Mouse (Mus musculus) kidney, adult 9 months (tissue): ENCODE results near the gene Gatc.
"Not testable (repeated sequence)": the region's sequence is repeated elsewhere in the genome, so short reads cannot be mapped to it uniquely, and the experiment has no call there.

Source experiments
- DNase-seq: peaks from one replicate; pipeline ENCODE4 v3.0.0; 2022

The Gatc gene

DNA sequence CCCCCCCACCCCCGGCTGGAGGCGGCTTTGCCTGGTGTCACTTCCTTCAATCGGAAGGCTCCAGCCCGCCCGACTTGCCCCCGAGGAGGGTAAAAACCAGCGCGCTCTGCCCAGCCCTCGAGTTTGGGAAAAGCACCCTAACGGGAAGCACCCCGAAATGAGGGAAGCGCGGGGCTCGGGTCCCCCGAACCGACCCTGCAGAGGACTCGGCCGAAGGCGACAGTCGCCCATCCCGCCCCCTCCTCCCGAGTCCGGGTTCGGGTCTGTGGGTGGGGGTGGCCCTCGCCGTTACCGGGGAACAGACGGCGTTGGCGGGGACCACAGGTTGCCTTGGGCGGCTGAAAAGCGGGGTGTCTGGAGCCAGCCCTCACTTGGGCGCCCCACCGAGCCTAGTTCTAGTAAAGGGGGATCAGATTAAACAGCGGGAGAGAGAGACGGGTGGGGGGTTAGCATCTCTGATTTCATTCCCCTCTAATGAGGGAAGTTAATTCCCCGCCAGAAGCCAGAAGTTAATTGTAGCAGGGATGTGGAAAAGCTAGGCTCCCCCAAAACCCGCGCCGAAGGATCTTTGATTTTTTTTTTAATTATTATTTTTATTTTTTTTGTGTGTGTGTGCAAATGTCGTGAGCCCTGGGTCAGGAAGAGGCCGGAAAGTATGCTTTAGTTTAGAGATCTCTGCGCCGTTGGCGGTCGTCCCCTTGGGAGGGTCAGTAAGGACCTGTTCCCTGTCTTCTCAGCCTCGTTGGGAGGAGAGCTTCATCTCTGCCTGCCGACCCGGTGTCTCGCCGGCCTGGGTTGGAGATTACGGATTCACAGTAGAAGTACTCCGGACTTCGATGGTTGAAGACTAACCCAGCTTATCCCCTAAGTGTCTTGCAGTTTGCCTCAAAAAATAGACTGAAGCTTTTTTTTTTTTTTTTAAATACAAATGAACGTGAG is 13.1 kb downstream of the Gatc start:
- no peak for DNase-seq

GRCm38 (mm10) chr5:115326875-115327609 is 13.9 kb downstream of the Gatc start, which contains the start of gene Srsf9:
Gene Srsf9, plus strand, starts transcription at chr5:115327177.
- DNase-seq = peak; percentile 96

DNA sequence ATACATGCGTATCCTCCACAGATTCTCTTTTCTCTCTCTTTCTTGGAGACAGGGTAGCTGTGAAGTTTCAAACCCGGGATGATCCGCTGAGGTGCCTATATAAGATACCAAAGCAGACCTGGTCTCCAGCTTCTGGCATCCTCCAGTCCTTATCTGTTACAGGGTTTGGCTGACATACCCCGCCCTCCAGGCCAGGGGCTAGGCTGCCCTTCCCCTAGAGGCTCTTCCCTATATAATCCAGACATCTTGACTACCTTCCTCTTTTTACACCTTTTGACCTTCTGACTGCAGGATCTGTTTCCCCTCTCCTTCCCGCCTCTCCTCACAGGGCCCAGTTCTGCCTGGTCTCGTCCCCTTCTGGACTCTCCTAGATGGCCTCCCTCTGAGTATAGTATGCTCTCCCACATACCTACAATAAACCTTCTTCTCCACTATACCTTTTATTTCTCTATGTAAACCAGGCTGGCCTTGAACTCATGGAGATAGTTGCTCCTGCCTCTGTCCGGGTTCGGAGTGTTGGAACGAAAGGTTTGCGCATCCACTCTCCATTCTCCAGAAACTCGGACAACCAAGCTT is 14.6 kb downstream of the Gatc start:
- no peak for DNase-seq

DNA sequence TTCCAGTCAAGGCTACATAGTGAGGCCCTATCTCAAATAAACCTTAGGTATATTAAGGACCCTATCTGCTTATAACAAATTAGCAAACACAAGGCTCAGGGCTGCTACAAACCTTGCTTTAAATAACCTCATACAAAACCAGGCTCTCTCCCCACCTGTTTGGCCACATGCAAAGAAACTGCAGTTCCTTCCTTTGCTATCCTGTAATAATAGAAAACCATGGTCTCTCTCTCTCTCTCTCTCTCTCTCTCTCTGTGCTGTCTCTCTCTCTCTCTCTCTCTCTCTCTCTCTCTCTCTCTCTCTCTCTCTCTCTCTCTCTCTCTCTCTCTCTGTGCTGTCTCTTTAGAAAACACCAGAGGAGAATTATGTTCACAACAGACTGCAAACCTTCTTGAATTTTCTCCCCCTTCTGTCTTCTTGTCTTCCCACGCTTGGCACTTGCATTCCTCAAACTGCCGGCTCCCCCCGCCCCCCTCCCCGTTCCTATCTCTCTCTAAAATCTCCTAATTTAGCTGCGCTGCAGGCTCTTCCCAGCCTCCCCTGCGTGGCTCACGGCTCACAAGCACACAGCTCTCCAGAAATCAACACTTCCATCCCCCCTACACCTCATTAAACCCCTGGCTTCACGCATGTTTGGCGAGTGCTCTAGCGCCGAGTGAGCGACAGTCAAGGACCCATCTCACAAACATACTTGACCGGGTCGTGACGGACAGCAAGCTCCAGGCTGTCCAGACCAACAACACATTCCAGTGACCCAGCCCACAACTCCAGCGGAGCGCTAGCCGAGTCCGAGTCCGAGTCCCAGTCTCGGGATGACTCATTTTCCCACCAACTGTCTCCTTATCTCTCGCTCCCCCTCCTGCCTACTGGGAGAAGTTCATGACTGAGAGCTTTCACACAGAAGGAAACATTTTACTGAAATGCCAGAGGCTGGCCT is 21.7 kb downstream of the Gatc start:
- peak; percentile 67 for DNase-seq

GRCm38 (mm10) chr5:115317645-115318328 is 23.2 kb downstream of the Gatc start:
- DNase-seq = no peak

DNA sequence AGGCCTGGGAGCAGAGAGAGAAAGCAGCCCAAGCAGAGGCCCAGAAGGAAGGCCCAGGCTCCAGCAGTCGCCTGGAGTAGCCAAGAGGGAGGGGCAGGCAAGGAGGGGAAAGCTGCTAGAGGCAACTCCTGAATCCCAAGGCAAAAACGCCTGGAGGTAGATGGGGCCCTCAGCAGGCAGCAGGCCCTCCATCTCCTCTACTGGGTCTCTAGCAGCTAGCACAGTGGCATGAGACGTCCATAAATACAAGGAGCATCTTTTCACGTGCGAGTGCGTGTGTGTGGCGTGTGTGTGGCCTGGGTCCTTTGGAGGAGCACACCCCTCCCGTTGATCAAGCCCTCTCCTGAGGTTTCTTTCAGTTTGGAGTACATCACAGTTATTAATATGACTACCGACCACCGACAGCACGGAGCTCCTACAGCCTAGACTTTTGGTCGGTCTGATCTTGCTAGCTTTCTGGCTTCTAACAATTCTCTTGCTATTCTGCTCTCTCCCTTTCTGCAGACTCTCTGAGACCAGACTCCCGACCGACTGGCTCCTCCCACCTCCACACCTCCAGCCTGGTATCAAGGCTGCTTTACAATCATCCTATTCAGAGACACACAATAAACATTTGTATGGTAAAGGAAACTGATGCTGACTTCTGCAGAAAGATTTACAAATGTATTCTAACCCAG is 23.9 kb downstream of the Gatc start:
- no peak for DNase-seq

- no peak for DNase-seq
Measured at GRCm38 (mm10) chr5:115313668-115313943, 27.4 kb downstream of the Gatc start.

GRCm38 (mm10) chr5:115312816-115313667 is 27.9 kb downstream of the Gatc start:
- DNase-seq = no peak

DNA sequence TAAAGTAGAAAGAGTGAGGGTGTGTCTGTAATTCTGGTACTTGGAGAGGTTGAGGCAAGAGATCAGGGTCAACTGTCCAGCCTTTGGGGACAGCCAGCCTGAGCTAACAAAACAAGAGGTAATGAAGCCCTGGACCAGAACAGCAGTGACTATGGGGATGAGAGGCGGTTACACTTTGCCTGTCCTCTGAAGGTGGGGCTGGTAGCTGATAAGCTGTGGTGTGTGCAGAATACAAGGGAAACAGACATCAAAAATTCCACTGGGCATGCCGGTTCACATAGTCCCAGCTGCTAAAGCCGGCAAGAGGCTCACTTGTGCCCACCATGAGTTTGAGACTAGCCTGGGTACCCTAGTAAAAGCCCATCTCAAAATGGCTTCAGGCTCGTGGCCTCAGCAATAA is 28.6 kb downstream of the Gatc start:
- no peak for DNase-seq

DNA sequence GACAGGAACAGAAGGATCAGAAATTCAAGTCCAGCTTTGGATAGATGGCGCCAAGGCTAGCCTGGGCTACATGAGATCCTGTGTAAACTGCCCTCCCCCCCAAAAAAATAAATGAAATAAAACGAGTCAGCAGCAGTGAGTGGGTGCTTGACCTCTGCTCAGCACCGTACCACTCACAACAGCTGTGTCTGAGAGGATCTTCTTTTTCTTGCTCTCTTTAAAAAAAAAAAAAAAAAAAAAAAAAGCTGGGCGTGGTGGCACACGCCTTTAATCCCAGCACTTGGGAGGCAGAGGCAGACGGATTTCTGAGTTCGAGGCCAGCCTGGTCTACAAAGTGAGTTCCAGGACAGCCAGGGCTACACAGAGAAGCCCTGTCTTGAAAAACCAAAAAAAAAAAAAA is 38.8 kb downstream of the Gatc start:
- not testable (repeated sequence) for DNase-seq

GRCm38 (mm10) chr5:115301615-115302014 is 39.4 kb downstream of the Gatc start:
- DNase-seq = peak; percentile 28

- peak; percentile 99 for DNase-seq
Measured at GRCm38 (mm10) chr5:115300792-115301614, 40.0 kb downstream of the Gatc start, which contains the start of gene Dynll1. Gene Dynll1, minus strand, starts transcription at chr5:115300999.

GRCm38 (mm10) chr5:115300035-115300744 is 40.8 kb downstream of the Gatc start:
- DNase-seq = peak; percentile 58

- no peak for DNase-seq
Measured at GRCm38 (mm10) chr5:115296347-115296746, 44.6 kb downstream of the Gatc start.

DNA sequence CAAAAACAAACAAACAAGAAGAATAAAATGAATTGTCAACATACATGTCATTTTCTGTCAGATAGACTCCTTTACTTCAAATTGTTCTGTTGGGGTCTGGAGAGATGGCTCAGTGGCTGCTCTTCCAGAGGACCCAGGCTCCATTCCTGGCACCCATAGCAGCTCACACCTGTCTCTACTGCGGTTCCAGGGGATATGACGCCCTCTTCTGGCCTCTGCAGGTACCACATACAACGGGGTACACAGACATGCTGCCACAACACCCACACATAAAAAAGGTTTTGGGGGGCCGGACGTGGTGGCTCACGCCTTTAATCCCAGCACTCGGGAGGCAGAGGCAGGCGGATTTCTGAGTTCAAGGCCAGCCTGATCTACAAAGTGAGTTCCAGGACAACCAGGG is 46.8 kb downstream of the Gatc start:
- DNase-seq = no peak

DNA sequence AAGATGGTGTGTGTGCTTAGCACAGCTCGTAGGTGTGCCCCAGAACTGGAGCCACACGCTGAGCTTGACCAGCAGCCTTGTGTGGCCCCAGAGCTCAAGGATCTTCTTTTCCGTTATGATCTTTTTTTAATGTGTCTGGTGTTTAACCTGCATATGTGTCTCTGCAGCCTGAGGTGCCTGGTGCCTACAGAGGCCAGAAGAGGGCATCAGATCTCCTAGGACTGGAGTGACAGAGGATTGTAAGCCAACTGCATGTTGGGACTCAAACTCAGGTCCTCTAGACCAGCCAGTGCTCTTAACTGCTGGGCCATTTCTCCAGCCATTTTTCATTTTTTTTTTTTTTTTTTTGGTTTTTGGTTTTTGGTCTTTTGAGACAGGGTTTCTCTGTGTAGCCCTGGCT is 56.2 kb downstream of the Gatc start:
- no peak for DNase-seq
